Mouse (Mus musculus) ES-Bruce4 (cell line): ENCODE measurements around the gene Tbl2. TPM values are rescaled to one million over a fixed set of nuclear protein-coding genes. Genes with fewer than 3 reads are reported as not detected.

ENCODE experiments used
- H3K27ac ChIP-seq: 2 replicates; pipeline ENCODE4 v1.5.1; 2012; ENCODE audit warnings: low read length, inconsistent platforms; ENCODE audit not compliant: insufficient read depth
- H3K27me3 ChIP-seq: 2 replicates; pipeline ENCODE4 v1.6.1; 2012; ENCODE audit warnings: mild to moderate bottlenecking, low read length, inconsistent platforms; ENCODE audit not compliant: control insufficient read depth, poor library complexity, insufficient read depth, severe bottlenecking
- H3K36me3 ChIP-seq: 2 replicates; pipeline ENCODE4 v1.6.1; 2012; ENCODE audit warnings: inconsistent platforms, mild to moderate bottlenecking, low read length, moderate library complexity; ENCODE audit not compliant: control insufficient read depth, poor library complexity, insufficient read depth, severe bottlenecking
- H3K4me1 ChIP-seq: one replicate; pipeline ENCODE4 v1.8.1; 2011; ENCODE audit warnings: low read length; ENCODE audit not compliant: control insufficient read depth, insufficient read depth
- H3K4me3 ChIP-seq: 2 replicates; pipeline ENCODE4 v1.5.1; 2011; ENCODE audit warnings: low read depth, mild to moderate bottlenecking, low read length
- H3K9ac ChIP-seq: 2 replicates; pipeline ENCODE4 v1.6.1; 2012; ENCODE audit warnings: low read depth, mild to moderate bottlenecking, inconsistent platforms; ENCODE audit not compliant: poor library complexity, severe bottlenecking
- H3K9me3 ChIP-seq: replicated peaks from 2 replicates; pipeline ENCODE4 v1.6.1; 2012; ENCODE audit warnings: mild to moderate bottlenecking, low read length, inconsistent platforms; ENCODE audit not compliant: control insufficient read depth, poor library complexity, insufficient read depth, severe bottlenecking
- CTCF ChIP-seq: IDR thresholded peaks from one replicate; pipeline ENCODE4 v1.8.1; 2011; ENCODE audit warnings: low read depth, low read length
- EP300 ChIP-seq: IDR thresholded peaks from 2 replicates; pipeline ENCODE4 v1.6.1; 2011; ENCODE audit warnings: low read depth, low read length; ENCODE audit not compliant: insufficient read depth
- POLR2A ChIP-seq: IDR thresholded peaks from one replicate; pipeline ENCODE4 v1.8.1; 2011; ENCODE audit warnings: low read length; ENCODE audit not compliant: insufficient read depth
- polyA plus RNA-seq: library from polyadenylated mRNA; stranded (reverse); fragments of >200 nt; gene quantifications from 2 replicates; pipeline ENCODE4 v1.2.4, GENCODE M21; 2011; ENCODE audit warnings: low read depth; ENCODE audit not compliant: missing spikeins, insufficient read depth, insufficient read length

Gene Tbl2
- polyA plus RNA-seq, 1 experiment: 32.4 TPM

- Histone ChIP-seq H3K4me3 (peak within 1 kb of the TSS; percentile 97), H3K9me3 (no peaks in the 10 kb centered on the region), H3K27ac (peak within 1 kb of the TSS; percentile 88), H3K4me1 (no peaks in the 10 kb centered on the region), H3K27me3 (no peaks in the 10 kb centered on the region), H3K36me3 (peaks cover 7% of the 10 kb centered on the region), H3K9ac (peak within 1 kb of the TSS; percentile 83)
- TF ChIP-seq CTCF (no peak), EP300 (no peak), POLR2A (peak; percentile 58)
Observed at GRCm38 (mm10) chr5:135168063-135169062, 18.9 kb downstream of the Tbl2 start, which contains the start of gene Bcl7b. Gene Bcl7b (plus strand): TSS chr5:135168283.

- Histone ChIP-seq H3K9me3 (no peaks in the 10 kb centered on the region), H3K4me1 (no peaks in the 10 kb centered on the region), H3K4me3 (peak overlapping the region; percentile 97), H3K9ac (peak overlapping the region; percentile 83), H3K36me3 (peaks cover 7% of the 10 kb centered on the region), H3K27me3 (no peaks in the 10 kb centered on the region), H3K27ac (peak overlapping the region; percentile 88; the same call in 1 of the 2 replicates)
- no peak for TF ChIP-seq POLR2A
- no peak for TF ChIP-seq EP300
- TF ChIP-seq CTCF: no peak
Observed at GRCm38 (mm10) chr5:135169479-135169878, 20.0 kb downstream of the Tbl2 start.

- Histone ChIP-seq H3K4me3 (no peak overlapping the region), H3K4me1 (peaks cover 2% of the 10 kb centered on the region), H3K27me3 (no peaks in the 10 kb centered on the region), H3K36me3 (peaks cover 7% of the 10 kb centered on the region), H3K9ac (no peak overlapping the region), H3K9me3 (no peaks in the 10 kb centered on the region), H3K27ac (no peak overlapping the region)
- TF ChIP-seq EP300: no peak
- no peak for TF ChIP-seq CTCF
- no peak for TF ChIP-seq POLR2A
Observed at GRCm38 (mm10) chr5:135171688-135172220, 22.3 kb downstream of the Tbl2 start.

- H3K4me1 ChIP-seq: peaks cover 2% of the 10 kb centered on the region
- TF ChIP-seq EP300 (no peak), CTCF (no peak), POLR2A (no peak)
- peaks cover 7% of the 10 kb centered on the region for H3K36me3 ChIP-seq
- no peak overlapping the region for H3K9ac ChIP-seq
- H3K4me3 ChIP-seq: no peak overlapping the region
- H3K9me3 ChIP-seq: no peaks in the 10 kb centered on the region
- H3K27me3 ChIP-seq: no peaks in the 10 kb centered on the region
- no peak overlapping the region for H3K27ac ChIP-seq
Observed at GRCm38 (mm10) chr5:135172986-135173385, 23.5 kb downstream of the Tbl2 start.

- no peaks in the 10 kb centered on the region for H3K27me3 ChIP-seq
- TF ChIP-seq POLR2A (no peak), CTCF (peak; percentile 38), EP300 (no peak)
- H3K36me3 ChIP-seq: peaks cover 7% of the 10 kb centered on the region
- H3K27ac ChIP-seq: peak overlapping the region; percentile 35
- no peaks in the 10 kb centered on the region for H3K9me3 ChIP-seq
- no peak overlapping the region for H3K9ac ChIP-seq
- no peak overlapping the region for H3K4me3 ChIP-seq
- H3K4me1 ChIP-seq: peaks cover 3% of the 10 kb centered on the region
Observed at GRCm38 (mm10) chr5:135175086-135175485, 25.6 kb downstream of the Tbl2 start.

- Histone ChIP-seq H3K9me3 (no peaks in the 10 kb centered on the region), H3K4me1 (peaks cover 8% of the 10 kb centered on the region)
Observed at GRCm38 (mm10) chr5:135178523-135178922, 29.1 kb downstream of the Tbl2 start.

More at GRCm38 (mm10) chr5:135178523-135178922, 29.1 kb downstream of the Tbl2 start:
- Histone ChIP-seq H3K36me3 (peaks cover 3% of the 10 kb centered on the region), H3K27me3 (no peaks in the 10 kb centered on the region), H3K27ac (no peak overlapping the region), H3K9ac (no peak overlapping the region), H3K4me3 (no peak overlapping the region)
- TF ChIP-seq CTCF: no peak
- TF ChIP-seq POLR2A: no peak
- no peak for TF ChIP-seq EP300
